2 mouse cellular contexts compared by ENCODE assay signal in genomic region chr1:53296581-53297383, GRCm38 (mm10).
TF ChIP-seq lines count a peak whose summit lies in the region.

Gene Pms1 (minus strand): TSS chr1:53297018.
Gene Ormdl1 (plus strand): TSS chr1:53297095.
Gene Gm28778 (plus strand): TSS chr1:53297111.

TF ChIP-seq in C2C12, 6 proteins besides CTCF, POLR2A, EP300 and RAD21 (continued from another document):
- no peak for TF ChIP-seq MYOD1 (IDR thresholded peaks at IDR 0.05; ENCODE audit: control insufficient read depth, insufficient read length, low read depth)
- no peak for TF ChIP-seq USF1 (IDR thresholded peaks at IDR 0.05; ENCODE audit: low read depth)
TF ChIP-seq in C2C12: peak in this region for 0.

TF ChIP-seq in myocyte, 11 proteins besides CTCF, POLR2A, EP300 and RAD21 (continued from another document):
- TF ChIP-seq MYOD1 (IDR thresholded peaks at IDR 0.05; ENCODE audit: control insufficient read depth in 1 of 3, insufficient read length in 2 of 3, low read depth in 2 of 3): peak in 1 of 3 experiments; percentile 22
- TF ChIP-seq SRF (IDR thresholded peaks at IDR 0.05; ENCODE audit: control insufficient read depth, insufficient read length, low read depth): no peak
- no peak for TF ChIP-seq MYOG (IDR thresholded peaks at IDR 0.05; ENCODE audit: control insufficient read depth in 1 of 3, insufficient read depth in 1 of 3, insufficient read length in 2 of 3, low read depth in 2 of 3)
- no peak for TF ChIP-seq TCF3 (IDR thresholded peaks at IDR 0.05; ENCODE audit: insufficient read length, low read depth)
- TF ChIP-seq MAX (IDR thresholded peaks at IDR 0.05; ENCODE audit: low read depth): no peak
- TF ChIP-seq CEBPB (IDR thresholded peaks at IDR 0.05; ENCODE audit: insufficient read depth, poor library complexity, severe bottlenecking): no peak
- peak; percentile 39 for TF ChIP-seq REST (IDR thresholded peaks at IDR 0.05; ENCODE audit: insufficient read depth, insufficient read length)
